In the genomic region with DNA sequence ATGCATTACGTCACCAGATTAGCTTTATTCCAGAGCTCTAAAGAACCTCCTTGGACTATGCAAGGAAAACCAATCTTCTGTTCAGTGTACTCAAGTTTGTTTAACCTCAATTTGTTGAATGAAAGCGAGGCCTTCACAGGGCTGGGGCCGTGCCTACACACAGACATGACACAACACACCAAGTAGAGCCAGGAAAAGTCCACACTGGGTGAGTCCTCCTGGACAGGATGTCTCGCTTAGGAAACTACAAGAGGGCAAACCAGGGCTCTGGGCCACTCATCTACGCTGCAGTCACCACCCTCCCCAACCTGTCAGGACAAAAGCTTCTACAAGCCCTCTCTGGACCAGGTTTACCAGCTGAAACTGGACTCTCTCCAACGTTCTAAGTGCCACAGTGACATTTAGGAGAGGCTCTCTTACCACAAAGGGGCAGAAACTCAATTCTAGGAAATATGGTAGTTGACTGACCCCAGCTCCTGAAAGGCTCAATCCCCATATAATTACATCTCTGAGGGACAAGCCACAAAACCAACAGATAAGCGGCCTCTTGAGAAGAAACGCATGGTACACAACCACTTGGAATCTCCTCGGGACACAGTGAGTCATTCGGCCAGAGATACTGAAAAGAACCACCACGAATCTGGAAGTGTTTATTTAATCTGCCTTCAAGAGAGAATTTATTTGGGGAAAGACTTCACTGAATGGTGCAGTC, we compare ENCODE assay signal across 7 mouse cellular contexts.
DNase-seq lines count a peak whose midpoint lies in the region; ATAC-seq lines count a peak whose summit lies in the region.

No protein-coding gene starts in this region.

- H3K9me3 ChIP-seq in neural tube, embryonic 13.5 days: no peaks in the 10 kb centered on the region
- no peaks in the 10 kb centered on the region for H3K9me3 ChIP-seq in kidney, embryonic 15.5 days (replicated peaks)

- no peak overlapping the region for H3K9ac ChIP-seq in neural tube, embryonic 13.5 days
- no peak overlapping the region for H3K9ac ChIP-seq in kidney, embryonic 15.5 days

- H3K4me3 ChIP-seq in neural tube, embryonic 13.5 days: no peak overlapping the region
- H3K4me3 ChIP-seq in kidney, embryonic 15.5 days (replicated peaks): no peak overlapping the region

- DNase-seq in neural tube, embryonic 10.5 days (ENCODE audit: extremely low spot score, low spot score): no peak
- peak; percentile 70 for DNase-seq in heart, adult 8-10 months (ENCODE audit: low spot score)
- peak; percentile 52 for DNase-seq in skeletal muscle tissue, adult 2 months (ENCODE audit: low read depth, low spot score)
- DNase-seq in layer of hippocampus, adult 8-10 months (ENCODE audit: low spot score in 2 of 2): no peak
- no peak for DNase-seq in thymus, postnatal 36 days

- ATAC-seq in neural tube, embryonic 13.5 days (ENCODE audit: low read depth): no peak
- no peak for ATAC-seq in kidney, embryonic 15.5 days (replicated peaks; ENCODE audit: low FRiP score)

- 70% methylated on average over 11 of the region's 11 CpGs for WGBS in neural tube, embryonic 13.5 days
- WGBS in kidney, embryonic 15.5 days: 46% methylated on average over 11 of the region's 11 CpGs

- 0 out of 2 replicates have a peak overlapping the region, but pooled peaks have one; percentile 23 for H3K27ac ChIP-seq in neural tube, embryonic 13.5 days (replicated peaks)
- peak overlapping the region; percentile 84 for H3K27ac ChIP-seq in kidney, embryonic 15.5 days

- H3K27me3 ChIP-seq in neural tube, embryonic 13.5 days: no peaks in the 10 kb centered on the region; the same call in 1 of the 2 replicates
- H3K27me3 ChIP-seq in kidney, embryonic 15.5 days: no peaks in the 10 kb centered on the region

- H3K4me2 ChIP-seq in neural tube, embryonic 13.5 days: peak overlapping the region; percentile 29; the same call in 1 of the 2 replicates
- H3K4me2 ChIP-seq in kidney, embryonic 15.5 days: peak overlapping the region; percentile 47

- no peaks in the 10 kb centered on the region for H3K36me3 ChIP-seq in neural tube, embryonic 13.5 days
- no peaks in the 10 kb centered on the region for H3K36me3 ChIP-seq in kidney, embryonic 15.5 days

- H3K4me1 ChIP-seq in neural tube, embryonic 13.5 days (replicated peaks): peaks cover 22% of the 10 kb centered on the region
- peaks cover 36% of the 10 kb centered on the region for H3K4me1 ChIP-seq in kidney, embryonic 15.5 days

Comparison
In these comparisons a context has a peak if more than half of its experiments do, and no peak if none do; other contexts are left out.
1. DNase-seq: peak in heart, adult 8-10 months (single experiment) and skeletal muscle tissue, adult 2 months (single experiment); none in neural tube, embryonic 10.5 days (single experiment), layer of hippocampus, adult 8-10 months (0 of 2) and thymus, postnatal 36 days (0 of 2).